Mouse (Mus musculus) adrenal gland, postnatal 36 days (tissue): Measurements from ENCODE around the gene St3gal6. TPM values are rescaled to one million over a fixed set of nuclear protein-coding genes. Genes with fewer than 3 reads are reported as not detected.

Experiments used
- DNase-seq, 2 experiments: peaks; one replicate each; pipeline ENCODE4 v3.0.0; 2021; ENCODE audit warnings: mixed read lengths in 1 of 2
- total RNA-seq, 2 experiments: library from RNA; stranded (reverse); gene quantifications; 2 replicates each; pipeline ENCODE4 v1.2.3; 2021

The St3gal6 gene
- total RNA-seq, 2 experiments from 2014 or later = 30.3 to 38.5 TPM

DNA sequence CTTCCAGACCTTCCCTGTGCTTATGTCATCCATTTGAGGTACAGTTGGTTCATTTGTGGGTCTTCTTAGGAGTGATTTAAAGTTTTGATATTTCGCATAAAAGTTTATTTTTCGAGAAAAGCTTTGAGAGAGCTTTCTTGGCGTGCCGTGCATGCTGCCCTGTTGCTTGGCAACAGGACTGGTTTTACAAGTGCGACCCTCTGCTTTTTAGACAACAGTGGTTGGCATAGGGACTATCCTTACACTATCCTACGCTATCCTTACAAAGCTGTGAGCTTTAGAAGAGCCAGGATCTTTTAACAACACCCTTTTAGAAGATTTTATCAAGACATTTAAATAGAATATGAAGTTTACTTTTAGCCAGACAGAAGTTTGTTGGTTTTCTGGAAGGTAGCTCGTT lies 93.8 kb downstream of the St3gal6 start:
- DNase-seq = no peak

GRCm38 (mm10) chr16:58421696-58422354 lies 102.2 kb downstream of the St3gal6 start:
- DNase-seq = no peak

Other genes starting within 250 kb of the St3gal6 start
- gene Dcbld2, start 115.8 kb downstream of the St3gal6 start, total RNA-seq = 10 to 100 TPM in 1 of 2 experiments, 1 to 10 TPM in 1; 9.4 to 12.8 TPM
- not detected for gene Gm813, start 92.7 kb upstream of the St3gal6 start, total RNA-seq
- gene E330017A01Rik, start 114.5 kb upstream of the St3gal6 start, total RNA-seq = not detected
- gene Cpox, start 146.0 kb upstream of the St3gal6 start, total RNA-seq = 10 to 100 TPM; 17.0 to 18.9 TPM
- not detected for gene Gpr15, start 194.8 kb upstream of the St3gal6 start, total RNA-seq
- gene Cldnd1, start 203.7 kb upstream of the St3gal6 start, total RNA-seq = 10 to 100 TPM; 67.0 to 92.3 TPM
- not detected for gene Olfr172, start 238.9 kb upstream of the St3gal6 start, total RNA-seq